Mouse (Mus musculus) forebrain, embryonic 15.5 days (tissue): ENCODE results near the gene Gcm2. TPM values are rescaled to one million over a fixed set of nuclear protein-coding genes. Genes with fewer than 3 reads are reported as not detected.

Experiments
- ATAC-seq: fragments of 200-750 bp; cut with Nextera tagmentation; replicated peaks from 2 replicates; pipeline ENCODE4 v1.8.0; 2017; ENCODE audit warnings: mild to moderate bottlenecking, moderate TSS enrichment, moderate library complexity
- H3K27ac ChIP-seq: fragments of 300-500 bp; sonication (generic); replicated peaks from 2 replicates; pipeline ENCODE4 v1.5.1; 2015; ENCODE audit warnings: mild to moderate bottlenecking, inconsistent platforms
- H3K27me3 ChIP-seq: fragments of 300-500 bp; sonication (generic); 2 replicates; pipeline ENCODE4 v1.6.1; 2015; ENCODE audit warnings: inconsistent platforms
- H3K36me3 ChIP-seq: fragments of 300-500 bp; sonication (generic); 2 replicates; pipeline ENCODE4 v1.6.1; 2015; ENCODE audit warnings: mild to moderate bottlenecking, inconsistent platforms
- H3K4me1 ChIP-seq: fragments of 300-500 bp; sonication (generic); 2 replicates; pipeline ENCODE4 v1.6.1; 2015; ENCODE audit warnings: inconsistent platforms
- H3K4me2 ChIP-seq: fragments of 300-500 bp; sonication (generic); replicated peaks from 2 replicates; pipeline ENCODE4 v1.6.1; 2015; ENCODE audit warnings: mild to moderate bottlenecking, inconsistent platforms
- H3K4me3 ChIP-seq: fragments of 300-500 bp; sonication (generic); 2 replicates; pipeline ENCODE4 v1.5.1; 2015; ENCODE audit warnings: mild to moderate bottlenecking, inconsistent platforms
- H3K9ac ChIP-seq: fragments of 300-500 bp; sonication (generic); replicated peaks from 2 replicates; pipeline ENCODE4 v1.6.1; 2015; ENCODE audit warnings: mild to moderate bottlenecking, inconsistent platforms
- H3K9me3 ChIP-seq: fragments of 300-500 bp; sonication (generic); 2 replicates; pipeline ENCODE4 v1.6.1; 2016; ENCODE audit warnings: inconsistent platforms
- WGBS: fragments of 180-500 bp; shearing (Covaris S2); methylation state at CpG from one replicate; pipeline ENCODE4 v1.1.7; 2015; ENCODE audit warnings: mixed read lengths; 5-methylcytosine and 5-hydroxymethylcytosine counted together
- polyA plus RNA-seq: library from polyadenylated mRNA; unstranded; fragments of >200 nt; fragmentation: Nextera tagmentation; extraction: Ambion mirVana; gene quantifications from 2 replicates; pipeline ENCODE4 v1.2.1, GENCODE M21; 2015

The Gcm2 gene
- polyA plus RNA-seq, result not detected in 2 replicates

GRCm38 (mm10) chr13:41110935-41111334 is at the start of gene Gcm2:
Gene Gcm2, minus strand, starts transcription at chr13:41111035.
- no peak within 1 kb of the TSS for H3K4me3 ChIP-seq
- WGBS, result 78% methylated on average over 3 of the region's 3 CpGs
- H3K27ac ChIP-seq, result no peak within 1 kb of the TSS
- H3K4me1 ChIP-seq, result no peaks in the 10 kb centered on the region
- no peak for ATAC-seq
- no peaks in the 10 kb centered on the region for H3K9me3 ChIP-seq
- H3K36me3 ChIP-seq, result no peaks in the 10 kb centered on the region
- no peak within 1 kb of the TSS for H3K4me2 ChIP-seq
- H3K9ac ChIP-seq, result no peak within 1 kb of the TSS
- H3K27me3 ChIP-seq, result no peaks in the 10 kb centered on the region; the same call in 1 of the 2 replicates

GRCm38 (mm10) chr13:41158426-41158825 is 47.6 kb upstream of the Gcm2 start:
- Histone ChIP-seq H3K36me3 (no peaks in the 10 kb centered on the region), H3K4me1 (no peaks in the 10 kb centered on the region), H3K4me2 (no peak overlapping the region), H3K27ac (no peak overlapping the region), H3K4me3 (no peak overlapping the region), H3K27me3 (no peaks in the 10 kb centered on the region), H3K9ac (no peak overlapping the region), H3K9me3 (no peaks in the 10 kb centered on the region)
- ATAC-seq, result no peak
- WGBS, result 65% methylated on average over 5 of the region's 5 CpGs

GRCm38 (mm10) chr13:41153146-41153545 is 42.3 kb upstream of the Gcm2 start:
- 86% methylated on average over 11 of the region's 11 CpGs for WGBS
- H3K9me3 ChIP-seq, result no peaks in the 10 kb centered on the region
- no peak overlapping the region for H3K9ac ChIP-seq
- no peaks in the 10 kb centered on the region for H3K36me3 ChIP-seq
- no peak for ATAC-seq
- H3K4me1 ChIP-seq, result no peaks in the 10 kb centered on the region
- no peak overlapping the region for H3K4me2 ChIP-seq
- H3K4me3 ChIP-seq, result no peak overlapping the region
- H3K27ac ChIP-seq, result no peak overlapping the region
- H3K27me3 ChIP-seq, result no peaks in the 10 kb centered on the region

- no peak for ATAC-seq
- Histone ChIP-seq H3K27ac (no peak overlapping the region), H3K4me3 (no peak overlapping the region)
These were observed 35.4 kb upstream of the Gcm2 start for GRCm38 (mm10) chr13:41146271-41146670.

GRCm38 (mm10) chr13:41145433-41145970 is 34.7 kb upstream of the Gcm2 start:
- no peak for ATAC-seq
- no peaks in the 10 kb centered on the region for H3K4me1 ChIP-seq
- no peaks in the 10 kb centered on the region for H3K36me3 ChIP-seq
- WGBS, result 71% methylated on average over 6 of the region's 6 CpGs
- no peak overlapping the region for H3K9ac ChIP-seq
- H3K27ac ChIP-seq, result no peak overlapping the region
- H3K27me3 ChIP-seq, result no peaks in the 10 kb centered on the region
- no peak overlapping the region for H3K4me3 ChIP-seq
- H3K9me3 ChIP-seq, result no peaks in the 10 kb centered on the region
- H3K4me2 ChIP-seq, result no peak overlapping the region

More at GRCm38 (mm10) chr13:41146271-41146670, 35.4 kb upstream of the Gcm2 start:
- H3K9ac ChIP-seq, result no peak overlapping the region
- no peaks in the 10 kb centered on the region for H3K9me3 ChIP-seq
- no peaks in the 10 kb centered on the region for H3K36me3 ChIP-seq
- H3K4me1 ChIP-seq, result no peaks in the 10 kb centered on the region
- WGBS, result 81% methylated on average over 10 of the region's 10 CpGs
- H3K4me2 ChIP-seq, result no peak overlapping the region
- H3K27me3 ChIP-seq, result no peaks in the 10 kb centered on the region

GRCm38 (mm10) chr13:41134901-41135300 is 24.1 kb upstream of the Gcm2 start:
- Histone ChIP-seq H3K27me3 (no peaks in the 10 kb centered on the region), H3K4me2 (no peak overlapping the region), H3K27ac (no peak overlapping the region), H3K4me3 (no peak overlapping the region), H3K9ac (no peak overlapping the region), H3K36me3 (no peaks in the 10 kb centered on the region), H3K4me1 (no peaks in the 10 kb centered on the region), H3K9me3 (no peaks in the 10 kb centered on the region)
- 6% methylated on average over 6 of the region's 6 CpGs for WGBS
- no peak for ATAC-seq

- no peak for ATAC-seq
- 90% methylated on average over 8 of the region's 8 CpGs for WGBS
These were observed 18.2 kb upstream of the Gcm2 start for GRCm38 (mm10) chr13:41129061-41129460.

GRCm38 (mm10) chr13:41128326-41128725 is 17.5 kb upstream of the Gcm2 start:
- Histone ChIP-seq H3K27me3 (no peaks in the 10 kb centered on the region), H3K4me2 (no peak overlapping the region), H3K9ac (no peak overlapping the region), H3K27ac (no peak overlapping the region), H3K36me3 (no peaks in the 10 kb centered on the region), H3K9me3 (no peaks in the 10 kb centered on the region), H3K4me3 (no peak overlapping the region), H3K4me1 (0 out of 2 replicates have a peak, but pooled peaks cover 5% of the 10 kb centered on the region)
- ATAC-seq, result no peak
- WGBS, result 89% methylated on average over 8 of the region's 8 CpGs

More at GRCm38 (mm10) chr13:41129061-41129460, 18.2 kb upstream of the Gcm2 start:
- H3K4me3 ChIP-seq, result no peak overlapping the region
- no peak overlapping the region for H3K27ac ChIP-seq
- H3K9ac ChIP-seq, result no peak overlapping the region
- no peaks in the 10 kb centered on the region for H3K9me3 ChIP-seq
- H3K4me1 ChIP-seq, result 0 out of 2 replicates have a peak, but pooled peaks cover under 1% of the 10 kb centered on the region
- H3K36me3 ChIP-seq, result no peaks in the 10 kb centered on the region
- H3K4me2 ChIP-seq, result no peak overlapping the region
- H3K27me3 ChIP-seq, result no peaks in the 10 kb centered on the region

GRCm38 (mm10) chr13:41123666-41124225 is 12.9 kb upstream of the Gcm2 start:
- no peaks in the 10 kb centered on the region for H3K27me3 ChIP-seq
- 36% methylated on average over 6 of the region's 6 CpGs for WGBS
- ATAC-seq, result no peak
- no peak overlapping the region for H3K4me3 ChIP-seq
- no peak overlapping the region for H3K4me2 ChIP-seq
- no peaks in the 10 kb centered on the region for H3K9me3 ChIP-seq
- H3K36me3 ChIP-seq, result no peaks in the 10 kb centered on the region
- H3K27ac ChIP-seq, result no peak overlapping the region; the same call in 1 of the 2 replicates
- 0 out of 2 replicates have a peak, but pooled peaks cover 5% of the 10 kb centered on the region for H3K4me1 ChIP-seq
- H3K9ac ChIP-seq, result no peak overlapping the region

GRCm38 (mm10) chr13:41119152-41119945 is 8.5 kb upstream of the Gcm2 start:
- ATAC-seq, result no peak
- Histone ChIP-seq H3K9ac (no peak overlapping the region), H3K4me3 (no peak overlapping the region), H3K4me2 (no peak overlapping the region), H3K4me1 (0 out of 2 replicates have a peak, but pooled peaks cover 5% of the 10 kb centered on the region), H3K36me3 (no peaks in the 10 kb centered on the region), H3K27ac (no peak overlapping the region), H3K9me3 (no peaks in the 10 kb centered on the region), H3K27me3 (no peaks in the 10 kb centered on the region)
- 32% methylated on average over 9 of the region's 9 CpGs for WGBS

- no peak for ATAC-seq
- H3K9me3 ChIP-seq, result no peaks in the 10 kb centered on the region
- H3K27ac ChIP-seq, result no peak within 1 kb of the TSS
- no peak within 1 kb of the TSS for H3K4me3 ChIP-seq
- no peaks in the 10 kb centered on the region for H3K4me1 ChIP-seq
- no peak within 1 kb of the TSS for H3K4me2 ChIP-seq
- H3K9ac ChIP-seq, result no peak within 1 kb of the TSS
- no peaks in the 10 kb centered on the region; the same call in 1 of the 2 replicates for H3K27me3 ChIP-seq
- no peaks in the 10 kb centered on the region for H3K36me3 ChIP-seq
- 34% methylated on average over 14 of the region's 14 CpGs for WGBS
These were observed 3.1 kb upstream of the Gcm2 start, which contains the start of gene Sycp2l for GRCm38 (mm10) chr13:41113940-41114339. Gene Sycp2l, plus strand, starts transcription at chr13:41114307.

GRCm38 (mm10) chr13:41105541-41105940 is 5.3 kb downstream of the Gcm2 start:
- Histone ChIP-seq H3K9me3 (no peaks in the 10 kb centered on the region), H3K4me2 (no peak overlapping the region), H3K4me1 (no peaks in the 10 kb centered on the region), H3K27ac (no peak overlapping the region), H3K36me3 (no peaks in the 10 kb centered on the region), H3K27me3 (no peaks in the 10 kb centered on the region), H3K4me3 (no peak overlapping the region), H3K9ac (no peak overlapping the region)
- no peak for ATAC-seq
- 96% methylated on average over 13 of the region's 13 CpGs for WGBS
